Mouse (Mus musculus): ENCODE data around the gene Asb10.
"Not testable (repeated sequence)": the region's sequence is repeated elsewhere in the genome, so short reads cannot be mapped to it uniquely, and the experiment has no call there.

Asb10 gene

DNA sequence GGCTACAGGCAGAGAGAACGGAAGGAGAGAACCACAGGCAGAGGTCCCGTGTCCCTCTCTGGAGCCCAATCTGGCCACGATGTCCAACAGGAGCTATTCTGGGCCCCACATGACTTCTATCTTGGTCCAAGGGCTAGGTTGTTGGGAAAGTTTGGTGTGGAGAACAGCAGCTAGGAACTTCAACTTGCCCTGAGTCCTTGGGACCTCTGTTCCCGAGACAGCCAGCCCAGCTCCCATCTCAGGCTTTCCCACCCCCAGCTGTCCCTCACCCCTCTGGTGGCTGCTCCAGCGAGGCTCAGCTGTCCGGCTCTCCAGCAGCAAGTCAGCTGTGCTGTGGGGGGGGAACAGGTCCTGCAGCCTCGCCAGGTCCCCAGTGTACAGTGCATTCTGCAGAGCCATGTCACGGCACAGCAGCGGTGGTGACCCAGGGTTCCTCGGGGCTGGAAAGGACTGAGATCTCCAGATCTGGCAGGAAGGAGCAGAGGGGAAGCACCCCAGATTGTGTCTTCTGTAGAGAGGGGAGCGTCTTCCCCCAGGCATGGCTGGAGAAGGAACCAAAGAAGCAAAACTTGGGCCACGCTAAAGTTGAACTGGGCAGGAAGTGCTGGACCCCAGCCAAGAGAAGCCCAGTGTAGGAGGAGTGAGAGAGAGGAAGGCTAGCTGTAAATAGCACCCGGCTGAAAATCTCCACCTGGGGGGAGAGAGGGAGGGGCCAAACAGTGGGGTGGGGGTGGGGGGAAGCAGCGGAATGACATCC lies at the start of gene Asb10:
Gene Asb10, minus strand, starts transcription at position 592 of the 757 bp plus-strand sequence.
- in situ Hi-C loops (cut with MseI, MboI): no loop called here

- in situ Hi-C loops (cut with MseI, MboI): no loop called here
Observed at GRCm38 (mm10) chr5:24589511-24590500, 49.0 kb upstream of the Asb10 start.

DNA sequence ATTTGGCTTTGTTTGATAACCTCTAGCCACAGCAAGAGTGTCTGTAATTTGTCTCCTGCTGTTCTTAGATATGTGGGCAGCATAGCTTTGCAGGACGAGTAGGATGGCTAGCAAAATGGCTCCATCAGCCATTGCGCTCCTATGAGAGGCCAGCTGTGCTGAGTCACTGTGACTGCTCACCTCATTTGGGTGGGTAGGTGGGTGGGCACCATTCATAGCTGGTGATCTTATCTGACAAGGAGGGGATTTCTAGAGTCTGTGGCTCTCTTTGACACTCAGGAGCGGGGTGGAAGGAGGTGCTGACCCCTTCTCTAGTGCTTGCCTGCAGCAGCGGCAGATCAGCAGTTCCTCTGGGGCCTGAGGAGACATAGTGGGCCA lies 46.4 kb upstream of the Asb10 start:
- in situ Hi-C loops (cut with MseI, MboI): no loop called here

GRCm38 (mm10) chr5:24586547-24587199 lies 45.9 kb upstream of the Asb10 start, which contains the start of gene Chpf2:
Gene Chpf2, plus strand, starts transcription at chr5:24586741.
- in situ Hi-C loops (cut with MseI, MboI): no loop called here

- in situ Hi-C loops (cut with MseI, MboI): no loop called here
Observed at GRCm38 (mm10) chr5:24586106-24586505, 45.3 kb upstream of the Asb10 start.

- in situ Hi-C loops (cut with MseI, MboI): no loop called here
Observed at GRCm38 (mm10) chr5:24578109-24578963, 37.6 kb upstream of the Asb10 start.

DNA sequence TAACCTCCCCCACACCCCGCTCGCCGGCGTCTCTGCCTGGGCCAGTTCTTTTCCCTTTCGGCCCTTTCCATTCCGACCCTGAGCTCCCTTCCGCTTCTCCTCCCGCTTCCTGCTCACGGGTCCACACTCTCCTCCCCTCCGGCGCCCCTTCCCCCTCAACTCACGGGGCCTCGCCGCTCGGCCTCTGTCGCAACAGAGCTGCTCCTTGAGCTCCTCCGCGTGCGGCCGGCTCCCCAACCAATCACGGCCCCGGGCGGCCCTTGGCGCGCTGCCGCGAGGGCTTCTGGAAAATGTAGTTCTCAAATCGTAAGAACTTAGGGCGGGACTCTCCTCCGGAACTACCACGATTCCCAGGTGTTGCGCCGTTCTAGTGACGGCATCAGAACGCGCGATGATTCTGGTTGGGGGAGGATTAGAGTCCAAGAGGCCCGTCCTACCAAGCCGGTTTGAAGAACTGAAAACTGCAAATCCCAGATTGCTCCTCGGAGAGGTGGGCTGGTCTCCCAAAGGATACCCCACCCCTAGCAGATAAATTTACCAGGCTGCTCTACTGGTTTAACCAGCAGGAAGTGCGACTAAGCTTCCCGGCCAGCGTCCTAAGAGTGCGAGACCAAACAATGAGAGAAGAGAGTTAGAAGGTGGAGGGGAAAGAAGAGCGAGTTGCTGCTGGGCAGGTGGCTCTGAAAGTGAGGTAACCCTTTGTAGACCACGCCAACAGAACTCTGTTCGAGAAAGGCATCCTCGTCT lies 36.6 kb upstream of the Asb10 start, which contains the start of gene Abcf2:
Gene Abcf2, minus strand, starts transcription at position 285 of the 747 bp plus-strand sequence.
- in situ Hi-C loops (cut with MseI, MboI): no loop called here

GRCm38 (mm10) chr5:24576801-24577182 lies 36.0 kb upstream of the Asb10 start:
- in situ Hi-C loops (cut with MseI, MboI): no loop called here

DNA sequence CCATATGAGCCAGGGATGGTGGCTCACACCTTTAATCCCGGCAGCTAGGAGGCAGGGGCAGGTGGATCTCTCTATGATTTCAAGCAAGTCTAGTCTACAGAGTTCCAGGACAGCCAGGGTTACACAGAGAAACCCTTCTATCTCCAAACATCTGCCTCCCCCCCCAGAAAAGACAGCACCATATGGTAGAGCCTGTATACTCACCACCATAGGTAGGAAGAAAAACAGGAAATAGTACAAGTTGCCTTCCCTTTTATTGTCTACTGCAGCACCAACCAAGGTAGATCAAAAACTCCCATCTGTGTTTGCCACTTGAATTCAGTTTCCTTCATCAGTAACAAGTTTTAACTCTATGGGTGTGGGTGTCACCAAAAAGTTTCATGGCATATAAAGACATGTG lies 35.2 kb upstream of the Asb10 start:
- in situ Hi-C loops (cut with MseI, MboI): no loop called here

DNA sequence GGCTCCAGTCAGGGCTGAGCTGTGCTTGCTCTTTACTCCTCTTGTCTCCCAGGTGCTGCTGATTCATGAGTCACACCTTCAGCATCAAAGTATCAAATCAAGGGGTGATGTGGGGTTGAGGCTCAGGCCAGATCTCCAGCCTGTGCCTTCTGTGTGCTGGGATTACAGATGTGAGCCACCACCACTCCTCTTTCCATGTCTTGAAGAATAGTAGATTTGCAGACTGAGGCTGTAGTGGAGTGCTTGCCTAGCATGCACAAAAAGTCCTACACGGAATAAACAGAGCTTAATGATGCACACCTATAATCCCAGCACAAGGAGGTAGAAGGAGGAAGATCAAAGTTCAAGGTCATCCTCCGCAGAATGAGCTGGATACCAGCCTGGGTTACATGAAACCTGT lies 15.9 kb upstream of the Asb10 start, which contains the start of gene 4931409K22Rik:
Gene 4931409K22Rik, minus strand, starts transcription at position 101 of the 400 bp plus-strand sequence.
- in situ Hi-C loops (cut with MseI, MboI): no loop called here

DNA sequence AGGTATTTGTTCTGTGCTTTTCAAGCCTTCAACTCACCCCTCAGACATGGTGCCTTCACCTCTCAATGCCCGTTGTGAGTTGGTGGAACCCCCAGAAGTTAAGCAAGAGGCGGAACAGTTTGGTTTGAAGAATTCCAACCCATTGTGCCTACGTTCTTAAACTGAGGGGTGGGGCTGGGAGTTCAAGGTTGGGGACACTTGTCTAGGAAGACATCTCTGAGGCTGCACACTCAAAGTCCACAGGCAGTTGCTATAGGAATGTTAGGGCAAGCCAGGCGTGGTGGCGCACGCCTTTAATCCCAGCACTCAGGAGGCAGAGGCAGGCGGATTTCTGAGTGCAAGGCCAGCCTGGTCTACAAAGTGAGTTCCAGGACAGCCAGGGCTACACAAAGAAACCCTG lies 14.6 kb upstream of the Asb10 start:
- in situ Hi-C loops (cut with MseI, MboI): not testable (repeated sequence)

DNA sequence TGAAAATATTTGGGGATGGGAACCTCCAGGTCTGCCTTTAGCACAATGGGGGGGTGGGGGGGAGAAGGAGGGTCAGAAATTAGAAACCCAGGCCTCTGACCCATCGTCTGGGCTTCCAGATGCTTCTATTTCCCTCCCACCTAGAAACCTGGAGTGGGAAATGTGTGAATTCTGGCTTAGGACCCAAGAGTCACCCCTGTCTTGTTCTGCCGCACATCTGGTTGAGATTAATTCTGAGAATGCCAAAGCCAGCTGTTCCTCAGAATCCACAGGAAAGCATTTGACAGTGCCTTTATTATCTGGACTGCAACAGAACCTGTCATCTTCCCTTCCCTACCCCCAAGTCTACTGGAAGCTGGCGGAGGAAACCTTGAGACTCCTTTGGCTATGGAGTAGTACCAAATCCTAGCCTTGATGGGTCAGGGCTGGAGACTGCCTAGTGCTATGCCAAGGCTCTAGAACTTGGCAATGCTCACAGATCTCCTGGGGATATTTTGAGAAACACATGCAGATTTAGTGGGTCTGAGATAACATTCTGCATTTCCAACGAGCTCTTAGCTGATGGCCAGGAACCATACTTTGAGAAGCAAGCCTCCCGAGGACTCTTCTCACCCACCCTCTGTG lies 13.0 kb upstream of the Asb10 start:
- in situ Hi-C loops (cut with MseI, MboI): no loop called here

DNA sequence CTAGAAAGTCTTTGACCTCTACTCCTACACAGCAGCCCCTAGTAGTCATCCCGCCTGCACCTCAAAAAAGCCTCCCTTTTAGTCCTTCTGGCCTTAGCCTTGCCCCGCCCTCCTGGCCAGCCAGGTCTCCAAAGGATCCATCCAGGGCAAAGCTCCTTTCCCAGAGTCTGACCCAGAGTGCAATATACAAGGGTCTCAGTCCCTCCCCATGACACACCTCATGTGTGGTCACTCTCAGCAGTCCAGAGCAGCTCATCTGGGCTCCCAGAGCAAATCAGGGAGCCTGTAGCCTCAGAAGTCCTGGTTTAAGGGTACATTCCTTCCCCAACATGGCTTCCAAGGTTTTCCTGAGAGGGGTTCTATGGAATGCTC lies 10.5 kb upstream of the Asb10 start:
- in situ Hi-C loops (cut with MseI, MboI): no loop called here

GRCm38 (mm10) chr5:24550598-24551316 lies 10.0 kb upstream of the Asb10 start:
- in situ Hi-C loops (cut with MseI, MboI): no loop called here

GRCm38 (mm10) chr5:24542643-24543042 lies 1.9 kb upstream of the Asb10 start:
- in situ Hi-C loops (cut with MseI, MboI): no loop called here

DNA sequence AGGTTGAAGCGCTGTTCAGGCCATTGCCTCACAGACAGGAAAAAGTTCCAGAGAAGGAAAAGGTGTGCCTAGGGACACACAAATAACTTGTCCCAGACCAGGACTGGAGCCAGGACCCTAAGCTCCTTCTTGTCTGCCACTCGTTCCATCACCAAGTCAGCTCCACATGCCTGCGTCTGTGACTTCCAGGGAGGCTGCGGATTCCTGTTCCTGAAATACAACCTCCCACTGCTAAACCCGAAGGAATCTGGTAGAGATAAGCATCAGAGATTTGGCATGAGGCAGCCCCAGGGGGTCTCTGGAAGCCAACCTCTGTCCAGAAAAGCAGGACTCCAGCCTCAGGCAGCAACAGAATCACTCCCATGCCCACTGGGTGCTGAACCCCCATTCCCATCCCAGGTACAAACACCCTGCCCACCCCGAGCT lies 379 bp upstream of the Asb10 start:
- in situ Hi-C loops (cut with MseI, MboI): no loop called here

GRCm38 (mm10) chr5:24539571-24540296 lies 1.0 kb downstream of the Asb10 start:
- in situ Hi-C loops (cut with MseI, MboI): no loop called here

DNA sequence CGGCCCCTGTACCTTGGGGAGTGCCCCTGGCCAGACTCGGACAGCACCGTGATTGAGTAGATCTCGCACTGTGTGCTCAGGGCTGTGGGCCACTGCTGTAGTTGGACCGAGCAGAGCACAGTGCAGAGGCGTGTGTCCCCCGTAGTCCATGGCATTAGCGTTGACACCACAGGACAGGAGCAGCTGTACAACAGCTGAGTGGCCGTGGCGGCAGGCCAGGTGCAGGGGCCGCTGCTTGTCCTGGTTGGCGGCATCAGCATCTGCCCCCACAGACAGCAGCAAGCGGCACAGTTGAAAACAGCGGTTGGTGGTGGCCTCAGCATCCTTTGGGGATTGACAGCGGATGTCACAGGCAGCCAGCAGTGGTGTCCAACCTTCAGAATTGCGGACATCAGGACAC lies 3.2 kb downstream of the Asb10 start:
- in situ Hi-C loops (cut with MseI, MboI): no loop called here
